Mouse (Mus musculus) erythroblast, embryonic 14.5 days (primary cell): Measurements from ENCODE around the gene Me3.

Experiments used
- GATA1 ChIP-seq: IDR thresholded peaks from 2 replicates; pipeline ENCODE4 v1.6.1; 2012; ENCODE audit warnings: low read length, inconsistent platforms, mixed read lengths
- TAL1 ChIP-seq: IDR thresholded peaks from 3 replicates; pipeline ENCODE4 v1.6.1; 2012; ENCODE audit warnings: low read length, inconsistent platforms, mixed read lengths

- TF ChIP-seq GATA1: no peak
- no peak for TF ChIP-seq TAL1
Measured at GRCm38 (mm10) chr7:89853131-89853530, 220.9 kb downstream of the Me3 start.
